Mouse (Mus musculus): ENCODE results near the gene Rab21. TPM values are rescaled to one million over a fixed set of nuclear protein-coding genes. Genes with fewer than 3 reads are reported as not detected.
"Not testable (repeated sequence)": the region's sequence is repeated elsewhere in the genome, so short reads cannot be mapped to it uniquely, and the experiment has no call there.

Rab21 gene
- polyA plus RNA-seq, 1 experiment, result 40.8 TPM

- Histone ChIP-seq H3K4me3 (ENCODE audit: insufficient read depth, low read length) (no peak overlapping the region), H3K4me1 (ENCODE audit: control insufficient read depth, insufficient read depth, low read length) (no peaks in the 10 kb centered on the region), H3K27ac (ENCODE audit: insufficient read depth, low read length) (no peak overlapping the region)
- TF ChIP-seq POLR2A (IDR thresholded peaks at IDR 0.05; ENCODE audit: extremely low read depth, insufficient read depth, low read length), result no peak
- no peak for TF ChIP-seq CTCF (IDR thresholded peaks at IDR 0.05; ENCODE audit: extremely low read depth, insufficient read depth, low read length)
These were observed 17.1 kb upstream of the Rab21 start for GRCm38 (mm10) chr10:115332420-115332952.

DNA sequence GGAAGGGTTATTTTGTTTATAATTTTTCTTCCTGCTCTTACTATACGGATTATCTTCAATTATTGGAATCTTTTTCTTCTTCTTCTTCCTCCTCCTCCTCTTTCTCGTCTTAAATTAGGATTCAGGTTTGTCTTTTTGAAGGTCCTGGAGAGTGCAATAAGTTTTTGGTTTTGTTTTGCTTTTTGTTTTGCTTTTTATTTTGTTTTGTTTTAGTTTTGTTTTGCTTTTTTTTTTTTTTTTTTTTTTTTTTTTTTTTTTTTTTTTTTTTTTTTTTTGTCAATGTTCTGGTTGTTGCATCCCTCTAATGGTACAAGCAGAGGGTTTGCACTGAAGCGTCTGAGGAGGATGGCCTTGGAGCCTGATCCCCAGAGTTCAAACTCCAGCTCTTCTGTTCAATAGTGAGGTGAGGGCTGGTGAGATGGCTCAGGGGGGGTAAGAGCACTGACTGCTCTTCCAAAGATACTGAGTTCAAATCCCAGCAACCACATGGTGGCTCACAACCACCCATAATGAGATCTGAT lies 13.7 kb upstream of the Rab21 start:
- TF ChIP-seq POLR2A (IDR thresholded peaks at IDR 0.05; ENCODE audit: extremely low read depth, insufficient read depth, low read length), result no peak
- no peak for TF ChIP-seq CTCF (IDR thresholded peaks at IDR 0.05; ENCODE audit: extremely low read depth, insufficient read depth, low read length)
- Histone ChIP-seq H3K4me1 (ENCODE audit: control insufficient read depth, insufficient read depth, low read length) (no peaks in the 10 kb centered on the region), H3K27ac (ENCODE audit: insufficient read depth, low read length) (no peak overlapping the region), H3K4me3 (ENCODE audit: insufficient read depth, low read length) (no peak overlapping the region)

- no peak overlapping the region for H3K27ac ChIP-seq (ENCODE audit: insufficient read depth, low read length)
- H3K4me3 ChIP-seq (ENCODE audit: insufficient read depth, low read length), result no peak overlapping the region
- TF ChIP-seq POLR2A (IDR thresholded peaks at IDR 0.05; ENCODE audit: extremely low read depth, insufficient read depth, low read length) (no peak), CTCF (IDR thresholded peaks at IDR 0.05; ENCODE audit: extremely low read depth, insufficient read depth, low read length) (no peak)
- H3K4me1 ChIP-seq (ENCODE audit: control insufficient read depth, insufficient read depth, low read length), result no peaks in the 10 kb centered on the region
These were observed 13.1 kb upstream of the Rab21 start for GRCm38 (mm10) chr10:115328514-115328913.

DNA sequence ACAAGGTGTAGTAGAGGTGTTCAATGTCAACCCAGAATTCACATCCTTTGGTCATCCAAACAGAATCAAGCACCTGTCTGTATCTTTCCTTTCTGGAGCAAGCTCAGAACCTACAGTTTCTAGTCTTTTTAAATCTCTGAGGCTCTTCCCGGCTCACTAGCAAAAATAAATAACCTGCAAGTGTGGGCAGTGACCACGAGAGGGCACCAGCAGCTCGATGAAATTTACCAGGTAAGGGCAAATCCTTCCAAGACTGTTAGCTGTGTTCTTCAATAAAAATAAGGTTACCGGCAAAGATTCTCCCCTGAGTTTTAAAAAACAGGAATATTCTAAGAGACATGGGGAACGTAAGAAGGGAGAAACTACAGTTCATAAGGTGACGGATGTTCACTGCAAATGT lies 7.9 kb upstream of the Rab21 start:
- no peak overlapping the region for H3K4me3 ChIP-seq (ENCODE audit: insufficient read depth, low read length)

GRCm38 (mm10) chr10:115321317-115322035 lies 6.1 kb upstream of the Rab21 start:
- TF ChIP-seq CTCF (IDR thresholded peaks at IDR 0.05; ENCODE audit: extremely low read depth, insufficient read depth, low read length) (no peak), POLR2A (IDR thresholded peaks at IDR 0.05; ENCODE audit: extremely low read depth, insufficient read depth, low read length) (no peak)
- Histone ChIP-seq H3K4me1 (ENCODE audit: control insufficient read depth, insufficient read depth, low read length) (no peaks in the 10 kb centered on the region), H3K27ac (ENCODE audit: insufficient read depth, low read length) (no peak overlapping the region), H3K4me3 (ENCODE audit: insufficient read depth, low read length) (no peak overlapping the region)

More for the DNA sequence above, 7.9 kb upstream of the Rab21 start:
- no peak overlapping the region for H3K27ac ChIP-seq (ENCODE audit: insufficient read depth, low read length)
- H3K4me1 ChIP-seq (ENCODE audit: control insufficient read depth, insufficient read depth, low read length), result no peaks in the 10 kb centered on the region
- TF ChIP-seq POLR2A (IDR thresholded peaks at IDR 0.05; ENCODE audit: extremely low read depth, insufficient read depth, low read length), result no peak
- TF ChIP-seq CTCF (IDR thresholded peaks at IDR 0.05; ENCODE audit: extremely low read depth, insufficient read depth, low read length), result peak; percentile 80

- H3K4me3 ChIP-seq (ENCODE audit: insufficient read depth, low read length); H3K4me1 ChIP-seq (ENCODE audit: control insufficient read depth, insufficient read depth, low read length); H3K27ac ChIP-seq (ENCODE audit: insufficient read depth, low read length): not testable (repeated sequence)
These were observed 3.0 kb upstream of the Rab21 start for GRCm38 (mm10) chr10:115318388-115318787.

DNA sequence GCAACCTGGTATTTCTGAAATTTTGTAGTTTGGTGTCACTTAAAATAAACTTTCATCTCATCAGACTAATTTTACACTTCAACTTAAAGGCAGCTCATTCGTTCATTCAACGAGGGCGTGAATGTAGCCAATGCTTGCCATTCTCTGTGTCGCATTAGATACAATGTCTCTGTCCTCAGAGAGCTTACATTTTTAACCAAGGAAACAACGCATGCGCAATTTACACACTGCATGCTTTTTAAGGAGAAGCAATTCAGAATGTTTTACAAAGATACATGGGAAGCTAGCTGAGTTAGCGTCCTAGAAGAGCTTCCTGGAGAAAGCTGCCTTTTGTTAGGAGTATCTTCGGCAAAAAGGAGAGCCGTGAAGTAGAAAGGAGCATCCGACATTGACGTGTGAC lies 919 bp upstream of the Rab21 start:
- Histone ChIP-seq H3K4me1 (ENCODE audit: control insufficient read depth, insufficient read depth, low read length) (peaks cover 4% of the 10 kb centered on the region), H3K27ac (ENCODE audit: insufficient read depth, low read length) (peak overlapping the region; percentile 76; the same call in 1 of the 2 replicates), H3K4me3 (ENCODE audit: insufficient read depth, low read length) (peak overlapping the region; percentile 51; the same call in 1 of the 2 replicates)
- TF ChIP-seq POLR2A (IDR thresholded peaks at IDR 0.05; ENCODE audit: extremely low read depth, insufficient read depth, low read length) (no peak; the same call in 1 of the 2 replicates), CTCF (IDR thresholded peaks at IDR 0.05; ENCODE audit: extremely low read depth, insufficient read depth, low read length) (no peak)

GRCm38 (mm10) chr10:115314582-115315452 lies 577 bp downstream of the Rab21 start:
- TF ChIP-seq CTCF (IDR thresholded peaks at IDR 0.05; ENCODE audit: extremely low read depth, insufficient read depth, low read length) (no peak), POLR2A (IDR thresholded peaks at IDR 0.05; ENCODE audit: extremely low read depth, insufficient read depth, low read length) (no peak)
- peak overlapping the region; percentile 51 for H3K4me3 ChIP-seq (ENCODE audit: insufficient read depth, low read length)
- H3K27ac ChIP-seq (ENCODE audit: insufficient read depth, low read length), result peak overlapping the region; percentile 89
- peaks cover 4% of the 10 kb centered on the region for H3K4me1 ChIP-seq (ENCODE audit: control insufficient read depth, insufficient read depth, low read length)

DNA sequence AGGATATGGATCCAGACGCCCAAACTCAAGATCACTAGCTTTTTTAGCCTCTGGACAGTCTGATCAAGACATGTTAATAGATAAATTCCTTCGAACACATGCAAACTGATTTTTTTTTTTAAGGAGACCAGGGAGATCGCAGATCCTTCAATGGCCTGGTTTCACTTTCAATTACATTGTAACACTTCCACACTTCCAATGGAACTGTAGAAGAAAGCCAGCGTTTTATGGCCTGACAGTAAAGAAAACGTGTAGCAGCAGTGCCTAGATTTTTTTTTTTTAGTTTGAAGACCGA lies 1.2 kb downstream of the Rab21 start:
- peaks cover 4% of the 10 kb centered on the region for H3K4me1 ChIP-seq (ENCODE audit: control insufficient read depth, insufficient read depth, low read length)
- H3K27ac ChIP-seq (ENCODE audit: insufficient read depth, low read length), result no peak overlapping the region
- peak overlapping the region; percentile 51 for H3K4me3 ChIP-seq (ENCODE audit: insufficient read depth, low read length)
- TF ChIP-seq POLR2A (IDR thresholded peaks at IDR 0.05; ENCODE audit: extremely low read depth, insufficient read depth, low read length) (no peak), CTCF (IDR thresholded peaks at IDR 0.05; ENCODE audit: extremely low read depth, insufficient read depth, low read length) (no peak)

All from cortical plate, adult 2 months (tissue).